Mouse (Mus musculus) left cerebral cortex, postnatal 4 days (tissue): ENCODE measurements around the gene Sulf2. TPM values are rescaled to one million over a fixed set of nuclear protein-coding genes. Genes with fewer than 3 reads are reported as not detected.

Experiments
- DNase-seq: peaks from one replicate; pipeline ENCODE4 v3.0.0-alpha.2; 2022
- intact Hi-C: fragments of 180-260 bp; cut with DNase I; formaldehyde crosslinking; loops from one replicate; pipeline ENCODE4 v1.15.1; 2025
- total RNA-seq, 2 experiments: library from RNA; stranded (reverse); gene quantifications; 2 replicates each; pipeline ENCODE4 v1.2.3; 2021

Sulf2 gene
- total RNA-seq, 2 experiments from 2014 or later: 153 to 162 TPM

GRCm38 (mm10) chr2:166152734-166153398, 2.6 kb downstream of the Sulf2 start:
- no peak for DNase-seq
- intact Hi-C loops: loop anchor here (10.0 kb wide), 2 partner anchors 182 to 292 kb away; no protein-coding TSS in a partner anchor

- intact Hi-C loops: loop anchor here (10.0 kb wide), 2 partner anchors 183 to 293 kb away; no protein-coding TSS in a partner anchor
Observed at GRCm38 (mm10) chr2:166151510-166152473, 3.7 kb downstream of the Sulf2 start.

GRCm38 (mm10) chr2:166150584-166150983, 4.9 kb downstream of the Sulf2 start:
- no peak for DNase-seq
- intact Hi-C loops: loop anchor here (10.0 kb wide), 2 partner anchors 184 to 294 kb away; no protein-coding TSS in a partner anchor

More at GRCm38 (mm10) chr2:166151510-166152473, 3.7 kb downstream of the Sulf2 start:
- peak; percentile 89 for DNase-seq

GRCm38 (mm10) chr2:166149482-166149881, 6.0 kb downstream of the Sulf2 start:
- no peak for DNase-seq
- intact Hi-C loops: no loop called here

GRCm38 (mm10) chr2:166148672-166149332, 6.7 kb downstream of the Sulf2 start:
- no peak for DNase-seq
- intact Hi-C loops: no loop called here

GRCm38 (mm10) chr2:166147930-166148651, 7.4 kb downstream of the Sulf2 start:
- intact Hi-C loops: no loop called here
- DNase-seq: no peak

GRCm38 (mm10) chr2:166146446-166146845, 9.0 kb downstream of the Sulf2 start:
- no peak for DNase-seq
- intact Hi-C loops: no loop called here

GRCm38 (mm10) chr2:166145031-166145430, 10.4 kb downstream of the Sulf2 start:
- DNase-seq: no peak
- intact Hi-C loops: no loop called here

GRCm38 (mm10) chr2:166143871-166144270, 11.6 kb downstream of the Sulf2 start:
- intact Hi-C loops: no loop called here
- no peak for DNase-seq

- intact Hi-C loops: no loop called here
- DNase-seq: no peak
Observed at GRCm38 (mm10) chr2:166142561-166143112, 12.8 kb downstream of the Sulf2 start.

- intact Hi-C loops: no loop called here
- no peak for DNase-seq
Observed at GRCm38 (mm10) chr2:166141910-166142309, 13.6 kb downstream of the Sulf2 start.

GRCm38 (mm10) chr2:166141039-166141438, 14.4 kb downstream of the Sulf2 start:
- intact Hi-C loops: no loop called here
- no peak for DNase-seq

- DNase-seq: peak; percentile 46
- intact Hi-C loops: no loop called here
Observed at GRCm38 (mm10) chr2:166140427-166140826, 15.0 kb downstream of the Sulf2 start.

GRCm38 (mm10) chr2:166138308-166138707, 17.2 kb downstream of the Sulf2 start:
- intact Hi-C loops: no loop called here

GRCm38 (mm10) chr2:166137467-166137866, 18.0 kb downstream of the Sulf2 start:
- no peak for DNase-seq
- intact Hi-C loops: no loop called here

More at GRCm38 (mm10) chr2:166138308-166138707, 17.2 kb downstream of the Sulf2 start:
- no peak for DNase-seq

GRCm38 (mm10) chr2:166135711-166136485, 19.6 kb downstream of the Sulf2 start:
- DNase-seq: peak; percentile 40
- intact Hi-C loops: no loop called here

GRCm38 (mm10) chr2:166128756-166129155, 26.7 kb downstream of the Sulf2 start:
- intact Hi-C loops: no loop called here

GRCm38 (mm10) chr2:166128032-166128431, 27.4 kb downstream of the Sulf2 start:
- DNase-seq: no peak
- intact Hi-C loops: no loop called here

More at GRCm38 (mm10) chr2:166128756-166129155, 26.7 kb downstream of the Sulf2 start:
- no peak for DNase-seq

GRCm38 (mm10) chr2:166126343-166126742, 29.1 kb downstream of the Sulf2 start:
- no peak for DNase-seq

More at GRCm38 (mm10) chr2:166126343-166126742, 29.1 kb downstream of the Sulf2 start:
- intact Hi-C loops: no loop called here
